Mouse (Mus musculus): Measurements from ENCODE around the gene Gm37240.

GRCm38 (mm10) chr3:85185827-85186226 is 701.5 kb downstream of the Gm37240 start:
- no peak for TF ChIP-seq CTCF (IDR thresholded peaks at IDR 0.05; ENCODE audit: borderline replicate concordance, insufficient read depth, low read depth, low read length)
- TF ChIP-seq POLR2A (IDR thresholded peaks at IDR 0.05; ENCODE audit: borderline replicate concordance, insufficient read depth, low read length) = no peak
